Mouse (Mus musculus) embryo, embryonic 11 days (tissue): Measurements from ENCODE around the gene Nr0b1.

Experiments
- DNase-seq: peaks from one replicate; pipeline ENCODE4 v3.0.0-alpha.2; 2015

The Nr0b1 gene

GRCm38 (mm10) chrX:86191614-86192419 lies at the start of gene Nr0b1:
Nr0b1 (plus strand) TSS chrX:86191764.
- DNase-seq = peak; percentile 38

GRCm38 (mm10) chrX:86187250-86187649 lies 4.3 kb upstream of the Nr0b1 start:
- no peak for DNase-seq

GRCm38 (mm10) chrX:86192420-86192994 lies 943 bp downstream of the Nr0b1 start:
- DNase-seq = peak; percentile 30

GRCm38 (mm10) chrX:86193386-86193785 lies 1.8 kb downstream of the Nr0b1 start:
- DNase-seq = no peak

- DNase-seq = no peak
Measured at GRCm38 (mm10) chrX:86237246-86237645, 45.7 kb downstream of the Nr0b1 start.
